Mouse (Mus musculus): ENCODE measurements around the gene Car10. TPM values are rescaled to one million over a fixed set of nuclear protein-coding genes. Genes with fewer than 3 reads are reported as not detected.
A peak's percentile ranks its signal among the peaks of the same experiment; 100 is the strongest.

Car10 gene
- polyA plus RNA-seq, 1 experiment from 2014 or later: 3.6 TPM

DNA sequence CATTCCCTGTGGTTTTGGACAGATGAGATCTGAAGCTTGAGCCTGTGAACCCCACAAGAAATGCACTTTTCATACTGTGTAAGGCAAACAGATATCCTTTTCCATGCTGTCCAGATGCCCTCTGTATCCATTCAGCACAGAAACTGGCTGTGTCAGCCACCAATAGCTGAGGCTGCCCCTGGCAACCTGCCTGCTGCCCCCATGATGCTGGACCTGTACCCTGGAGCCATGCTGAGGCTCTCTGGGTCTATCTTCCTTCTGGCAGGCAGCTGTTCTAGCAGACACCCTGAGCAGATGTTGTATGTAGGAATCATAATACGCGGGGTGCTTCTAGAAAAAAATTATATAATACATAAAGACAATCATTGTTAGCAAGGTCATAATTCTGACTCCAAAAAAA lies 345.9 kb downstream of the Car10 start:
- DNase-seq (ENCODE audit: low spot score): no peak
- Histone ChIP-seq H3K9me3 (ENCODE audit: control insufficient read depth, low read length) (no peaks in the 10 kb centered on the region), H3K4me1 (ENCODE audit: control insufficient read depth, insufficient read depth, low read length) (no peaks in the 10 kb centered on the region), H3K9ac (ENCODE audit: low read length) (no peak overlapping the region), H3K4me3 (ENCODE audit: low read depth, low read length) (no peak overlapping the region), H3K4me2 (ENCODE audit: low read depth) (no peak overlapping the region), H3K27me3 (ENCODE audit: control insufficient read depth, insufficient read depth, low read length) (no peaks in the 10 kb centered on the region), H3K36me3 (ENCODE audit: control insufficient read depth, insufficient read depth, low read length) (no peaks in the 10 kb centered on the region), H3K27ac (ENCODE audit: low read depth, low read length) (no peak overlapping the region)
- 95% methylated on average over 2 of the region's 2 CpGs for WGBS
- no peak for ATAC-seq (ENCODE audit: insufficient read depth, low FRiP score, low TSS enrichment)

DNA sequence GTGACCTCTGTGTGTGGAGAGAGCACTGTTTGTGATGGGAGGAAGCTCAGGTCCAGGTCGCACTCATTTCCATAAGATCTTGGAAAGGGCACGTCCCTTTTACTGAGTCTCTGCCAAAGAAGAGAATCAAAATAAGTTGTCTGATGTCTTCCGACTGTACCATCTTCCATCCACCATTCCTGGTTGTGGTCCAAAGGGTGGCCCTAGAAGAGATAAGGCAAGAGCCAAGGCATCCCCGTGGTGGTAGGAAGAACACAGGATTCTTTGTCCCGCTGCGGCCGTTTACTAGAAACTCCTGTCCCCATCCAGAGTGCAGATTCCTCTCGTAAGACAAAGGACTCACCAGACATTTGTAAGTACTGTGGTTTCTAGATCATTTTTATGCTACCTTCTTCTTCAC lies 346.9 kb downstream of the Car10 start:
- H3K4me3 ChIP-seq (ENCODE audit: low read depth, low read length): no peak overlapping the region
- no peak overlapping the region for H3K27ac ChIP-seq (ENCODE audit: low read depth, low read length)
- no peaks in the 10 kb centered on the region for H3K9me3 ChIP-seq (ENCODE audit: control insufficient read depth, low read length)
- DNase-seq (ENCODE audit: low spot score) (no peak), ATAC-seq (ENCODE audit: insufficient read depth, low FRiP score, low TSS enrichment) (no peak)
- 89% methylated on average over 8 of the region's 8 CpGs for WGBS
- H3K9ac ChIP-seq (ENCODE audit: low read length): no peak overlapping the region
- no peak overlapping the region for H3K4me2 ChIP-seq (ENCODE audit: low read depth)
- H3K4me1 ChIP-seq (ENCODE audit: control insufficient read depth, insufficient read depth, low read length): no peaks in the 10 kb centered on the region
- no peaks in the 10 kb centered on the region for H3K36me3 ChIP-seq (ENCODE audit: control insufficient read depth, insufficient read depth, low read length)
- H3K27me3 ChIP-seq (ENCODE audit: control insufficient read depth, insufficient read depth, low read length): no peaks in the 10 kb centered on the region

DNA sequence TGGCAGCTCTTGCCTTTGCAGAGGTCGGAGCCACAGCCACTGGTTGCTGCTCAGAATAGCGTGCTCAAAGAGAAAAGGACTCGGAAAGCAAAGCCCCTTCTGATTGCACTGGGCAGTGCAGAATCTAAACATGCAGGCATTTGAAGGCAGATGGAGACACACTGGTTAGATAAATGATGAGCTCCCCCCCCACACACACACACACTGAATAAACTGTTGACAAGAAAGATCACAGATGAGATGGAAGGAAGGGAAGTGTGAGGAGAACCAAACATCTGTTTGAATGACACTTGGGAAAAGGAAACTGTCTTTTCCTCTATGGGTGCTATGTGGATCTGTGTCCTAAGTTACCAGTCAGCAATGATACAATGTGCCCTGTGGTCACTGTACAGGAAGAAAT lies 349.7 kb downstream of the Car10 start:
- no peaks in the 10 kb centered on the region for H3K36me3 ChIP-seq (ENCODE audit: control insufficient read depth, insufficient read depth, low read length)
- no peaks in the 10 kb centered on the region for H3K4me1 ChIP-seq (ENCODE audit: control insufficient read depth, insufficient read depth, low read length)
- no peak overlapping the region for H3K9ac ChIP-seq (ENCODE audit: low read length)
- DNase-seq (ENCODE audit: low spot score): no peak
- WGBS: 65% methylated on average over 3 of the region's 3 CpGs
- no peaks in the 10 kb centered on the region for H3K27me3 ChIP-seq (ENCODE audit: control insufficient read depth, insufficient read depth, low read length)
- no peak overlapping the region for H3K27ac ChIP-seq (ENCODE audit: low read depth, low read length)
- H3K4me3 ChIP-seq (ENCODE audit: low read depth, low read length): no peak overlapping the region
- ATAC-seq (ENCODE audit: insufficient read depth, low FRiP score, low TSS enrichment): no peak
- no peak overlapping the region for H3K4me2 ChIP-seq (ENCODE audit: low read depth)
- H3K9me3 ChIP-seq (ENCODE audit: control insufficient read depth, low read length): no peaks in the 10 kb centered on the region

DNA sequence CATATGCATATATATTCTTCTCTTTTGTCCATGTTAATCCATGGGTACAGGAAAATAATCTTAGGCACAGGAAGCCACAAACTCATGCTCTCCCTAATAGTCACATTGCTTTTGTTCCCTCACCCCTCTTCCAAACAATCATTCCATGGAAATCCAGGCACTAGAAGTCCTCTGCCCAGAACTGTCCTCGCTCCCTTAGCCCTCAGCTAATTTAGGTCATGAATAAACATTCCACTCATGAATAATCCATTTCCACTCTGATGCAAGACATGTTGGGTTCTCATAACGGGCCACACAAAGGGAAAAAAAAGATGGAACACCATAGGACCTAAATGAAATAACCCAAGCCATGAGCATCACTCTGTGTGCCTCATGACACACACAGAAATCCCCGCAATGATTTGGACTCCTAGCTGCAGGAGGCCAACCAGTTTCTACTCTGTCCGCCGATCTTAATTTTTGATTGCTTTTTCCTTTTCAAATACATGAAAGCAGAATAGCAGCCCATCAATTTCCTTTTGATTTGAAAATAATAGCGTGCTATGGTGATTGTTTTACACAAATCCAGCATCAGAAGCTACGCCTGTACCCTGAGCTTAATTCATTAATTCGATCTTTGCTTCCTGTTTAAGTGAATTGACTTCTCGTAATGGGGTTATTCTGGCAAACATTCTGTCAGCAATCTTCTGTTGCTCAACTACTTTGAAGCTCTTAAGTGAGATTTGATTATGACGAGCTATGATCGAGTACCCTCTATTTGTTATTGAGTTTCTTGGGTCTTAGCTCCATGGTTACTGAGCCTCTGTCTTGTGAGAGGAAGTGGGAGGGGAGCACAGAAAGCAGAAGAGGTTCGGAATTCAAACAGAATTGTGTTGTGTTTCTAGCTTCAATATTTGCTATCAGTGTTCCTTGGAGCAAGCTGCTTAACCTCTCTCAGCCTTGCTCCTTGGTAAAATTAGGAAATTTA lies 350.7 kb downstream of the Car10 start:
- DNase-seq (ENCODE audit: low spot score) (no peak), ATAC-seq (ENCODE audit: insufficient read depth, low FRiP score, low TSS enrichment) (no peak)
- Histone ChIP-seq H3K9ac (ENCODE audit: low read length) (no peak overlapping the region), H3K27me3 (ENCODE audit: control insufficient read depth, insufficient read depth, low read length) (no peaks in the 10 kb centered on the region), H3K9me3 (ENCODE audit: control insufficient read depth, low read length) (no peaks in the 10 kb centered on the region), H3K4me3 (ENCODE audit: low read depth, low read length) (no peak overlapping the region), H3K36me3 (ENCODE audit: control insufficient read depth, insufficient read depth, low read length) (no peaks in the 10 kb centered on the region), H3K4me1 (ENCODE audit: control insufficient read depth, insufficient read depth, low read length) (no peaks in the 10 kb centered on the region), H3K27ac (ENCODE audit: low read depth, low read length) (no peak overlapping the region), H3K4me2 (ENCODE audit: low read depth) (no peak overlapping the region)
- 81% methylated on average over 12 of the region's 12 CpGs for WGBS

DNA sequence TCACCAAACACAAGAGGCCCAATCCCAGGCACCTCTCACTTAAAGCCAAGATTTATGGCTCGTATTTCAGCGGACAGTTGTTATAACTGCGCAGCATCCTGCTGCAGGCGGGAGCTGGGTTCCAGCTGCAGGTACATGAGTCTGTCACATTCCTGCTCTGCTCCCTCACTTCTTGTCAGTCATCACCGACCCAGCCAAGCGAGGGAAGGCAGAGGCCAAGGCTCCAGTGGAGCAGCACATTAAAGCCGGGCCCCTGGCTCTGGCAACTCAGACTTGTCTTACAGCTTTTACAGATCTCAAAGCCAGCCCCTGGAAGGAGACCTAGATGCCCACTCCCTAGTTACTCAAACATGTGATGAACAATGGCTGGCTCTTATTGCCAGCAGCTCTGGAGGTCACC lies 352.7 kb downstream of the Car10 start:
- H3K36me3 ChIP-seq (ENCODE audit: control insufficient read depth, insufficient read depth, low read length): no peaks in the 10 kb centered on the region
- WGBS: 78% methylated on average over 7 of the region's 7 CpGs
- H3K27ac ChIP-seq (ENCODE audit: low read depth, low read length): no peak overlapping the region
- no peaks in the 10 kb centered on the region for H3K9me3 ChIP-seq (ENCODE audit: control insufficient read depth, low read length)
- no peaks in the 10 kb centered on the region for H3K4me1 ChIP-seq (ENCODE audit: control insufficient read depth, insufficient read depth, low read length)
- ATAC-seq (ENCODE audit: insufficient read depth, low FRiP score, low TSS enrichment): no peak
- H3K27me3 ChIP-seq (ENCODE audit: control insufficient read depth, insufficient read depth, low read length): no peaks in the 10 kb centered on the region
- H3K4me2 ChIP-seq (ENCODE audit: low read depth): no peak overlapping the region
- no peak overlapping the region for H3K9ac ChIP-seq (ENCODE audit: low read length)
- DNase-seq (ENCODE audit: low spot score): no peak
- no peak overlapping the region for H3K4me3 ChIP-seq (ENCODE audit: low read depth, low read length)

DNA sequence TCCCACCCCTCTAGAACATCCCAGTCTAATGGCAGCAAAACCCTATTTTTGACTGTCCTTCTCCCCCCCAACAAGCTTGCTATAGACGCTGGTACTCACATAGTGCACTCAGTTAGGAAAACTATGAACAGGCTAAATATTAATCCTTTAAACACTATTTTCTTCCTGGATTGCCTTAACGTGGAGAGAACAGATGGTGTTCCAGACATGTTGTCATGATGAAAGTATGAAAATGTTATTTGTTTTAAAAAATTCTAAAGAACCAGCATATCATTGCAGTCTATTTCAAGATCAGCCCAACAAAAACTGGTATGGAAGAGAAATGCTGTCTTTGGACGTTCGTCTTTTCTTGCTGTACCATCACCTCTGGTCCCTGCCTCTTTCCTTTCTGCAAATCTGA lies 368.4 kb downstream of the Car10 start:
- ATAC-seq (ENCODE audit: insufficient read depth, low FRiP score, low TSS enrichment) (no peak), DNase-seq (ENCODE audit: low spot score) (no peak)
- Histone ChIP-seq H3K9ac (ENCODE audit: low read length) (no peak overlapping the region), H3K4me1 (ENCODE audit: control insufficient read depth, insufficient read depth, low read length) (no peaks in the 10 kb centered on the region), H3K27ac (ENCODE audit: low read depth, low read length) (no peak overlapping the region), H3K36me3 (ENCODE audit: control insufficient read depth, insufficient read depth, low read length) (no peaks in the 10 kb centered on the region), H3K27me3 (ENCODE audit: control insufficient read depth, insufficient read depth, low read length) (no peaks in the 10 kb centered on the region), H3K4me2 (ENCODE audit: low read depth) (no peak overlapping the region), H3K9me3 (ENCODE audit: control insufficient read depth, low read length) (no peaks in the 10 kb centered on the region), H3K4me3 (ENCODE audit: low read depth, low read length) (no peak overlapping the region)
- 85% methylated on average over 4 of the region's 4 CpGs for WGBS

DNA sequence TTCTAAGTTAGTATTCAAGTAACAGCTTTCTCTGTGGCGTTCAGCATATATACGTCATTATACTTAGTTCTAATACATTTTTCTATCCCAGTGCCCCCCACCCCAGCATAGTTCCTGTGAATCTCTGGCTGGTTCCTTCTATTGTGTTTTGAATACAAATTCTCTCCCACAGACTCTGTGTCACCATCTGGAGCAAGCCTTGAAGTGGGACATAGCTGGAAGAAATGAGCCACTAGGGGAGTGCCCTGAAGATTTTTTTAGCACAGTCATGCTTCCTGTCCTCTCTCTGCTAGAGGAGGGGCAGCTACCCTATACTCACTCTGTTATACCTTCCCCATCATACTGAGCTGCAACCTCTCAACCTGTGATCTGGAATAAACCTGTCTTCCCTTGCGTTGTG lies 369.9 kb downstream of the Car10 start:
- no peak for DNase-seq (ENCODE audit: low spot score)
- H3K4me2 ChIP-seq (ENCODE audit: low read depth): no peak overlapping the region
- no peaks in the 10 kb centered on the region for H3K9me3 ChIP-seq (ENCODE audit: control insufficient read depth, low read length)
- WGBS: 85% methylated on average over 3 of the region's 3 CpGs
- H3K36me3 ChIP-seq (ENCODE audit: control insufficient read depth, insufficient read depth, low read length): no peaks in the 10 kb centered on the region
- ATAC-seq (ENCODE audit: insufficient read depth, low FRiP score, low TSS enrichment): no peak
- H3K27me3 ChIP-seq (ENCODE audit: control insufficient read depth, insufficient read depth, low read length): no peaks in the 10 kb centered on the region
- H3K9ac ChIP-seq (ENCODE audit: low read length): no peak overlapping the region
- no peak overlapping the region for H3K4me3 ChIP-seq (ENCODE audit: low read depth, low read length)
- H3K27ac ChIP-seq (ENCODE audit: low read depth, low read length): no peak overlapping the region
- H3K4me1 ChIP-seq (ENCODE audit: control insufficient read depth, insufficient read depth, low read length): no peaks in the 10 kb centered on the region

DNA sequence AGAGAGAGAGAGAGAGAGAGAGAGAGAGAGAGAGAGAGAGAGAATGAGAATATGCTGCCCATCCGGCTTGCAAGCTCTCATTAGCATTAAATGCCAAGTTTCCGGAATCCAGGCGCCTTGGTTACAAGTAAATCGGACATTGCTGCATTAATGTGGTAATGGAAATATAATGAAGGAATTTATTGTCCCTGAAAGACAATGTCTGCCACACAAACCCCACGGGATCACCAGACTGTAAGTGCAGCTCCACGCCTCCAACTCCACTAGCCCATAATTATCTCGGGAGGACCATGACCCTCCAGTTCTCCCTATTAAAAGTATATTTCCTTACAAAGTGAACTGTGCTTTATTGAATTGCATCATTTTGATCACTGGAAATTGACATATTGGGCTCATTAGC lies 372.9 kb downstream of the Car10 start:
- Histone ChIP-seq H3K27me3 (ENCODE audit: control insufficient read depth, insufficient read depth, low read length) (no peaks in the 10 kb centered on the region), H3K9ac (ENCODE audit: low read length) (no peak overlapping the region), H3K27ac (ENCODE audit: low read depth, low read length) (no peak overlapping the region), H3K36me3 (ENCODE audit: control insufficient read depth, insufficient read depth, low read length) (no peaks in the 10 kb centered on the region), H3K9me3 (ENCODE audit: control insufficient read depth, low read length) (no peaks in the 10 kb centered on the region), H3K4me3 (ENCODE audit: low read depth, low read length) (no peak overlapping the region), H3K4me1 (ENCODE audit: control insufficient read depth, insufficient read depth, low read length) (no peaks in the 10 kb centered on the region), H3K4me2 (ENCODE audit: low read depth) (no peak overlapping the region)
- 71% methylated on average over 7 of the region's 7 CpGs for WGBS
- no peak for DNase-seq (ENCODE audit: low spot score)
- ATAC-seq (ENCODE audit: insufficient read depth, low FRiP score, low TSS enrichment): no peak

DNA sequence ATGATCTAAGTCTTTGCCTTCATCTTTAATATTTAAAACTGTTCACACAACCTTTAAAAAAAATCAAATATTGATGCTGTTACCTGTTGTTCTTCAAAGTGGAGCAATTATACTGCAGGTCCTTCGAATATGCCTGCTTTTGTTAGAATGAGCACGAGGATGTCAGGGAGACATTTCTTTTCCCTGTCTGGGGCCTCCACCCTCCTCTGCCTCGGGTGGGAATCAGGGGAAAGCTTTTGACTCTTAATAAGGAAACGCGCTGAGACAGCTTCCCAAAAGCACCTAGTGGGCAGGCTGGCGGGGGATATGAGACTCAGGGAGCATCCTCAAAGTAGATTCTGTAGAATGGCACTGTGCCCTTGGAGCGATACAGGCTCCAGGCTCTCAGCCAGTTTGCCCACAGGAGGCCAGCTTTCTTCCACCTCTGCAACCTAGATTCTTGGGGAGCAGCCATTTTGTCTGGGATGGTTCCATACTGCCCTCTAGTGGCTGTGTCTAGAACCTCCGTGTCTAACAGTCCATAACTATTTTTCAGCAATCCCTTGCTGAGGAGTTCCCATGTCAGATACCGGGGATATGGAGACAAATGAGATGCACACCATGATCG lies 373.8 kb downstream of the Car10 start:
- H3K4me3 ChIP-seq (ENCODE audit: low read depth, low read length): no peak overlapping the region
- no peaks in the 10 kb centered on the region for H3K4me1 ChIP-seq (ENCODE audit: control insufficient read depth, insufficient read depth, low read length)
- no peak overlapping the region for H3K9ac ChIP-seq (ENCODE audit: low read length)
- H3K27me3 ChIP-seq (ENCODE audit: control insufficient read depth, insufficient read depth, low read length): no peaks in the 10 kb centered on the region
- H3K4me2 ChIP-seq (ENCODE audit: low read depth): no peak overlapping the region
- no peaks in the 10 kb centered on the region for H3K9me3 ChIP-seq (ENCODE audit: control insufficient read depth, low read length)
- DNase-seq (ENCODE audit: low spot score): peak; percentile 72
- peak; percentile 23; the same call in 1 of the 2 replicates for ATAC-seq (ENCODE audit: insufficient read depth, low FRiP score, low TSS enrichment)
- WGBS: 48% methylated on average over 10 of the region's 10 CpGs
- no peaks in the 10 kb centered on the region for H3K36me3 ChIP-seq (ENCODE audit: control insufficient read depth, insufficient read depth, low read length)
- no peak overlapping the region for H3K27ac ChIP-seq (ENCODE audit: low read depth, low read length)
